In genomic region chr16:35159991-35160390, GRCm38 (mm10) we compare ENCODE assay signal across 11 mouse cellular contexts. TPM values are rescaled to one million over a fixed set of nuclear protein-coding genes. Genes with fewer than 3 reads are reported as not detected.
DNase-seq lines count a peak whose midpoint lies in the region; ATAC-seq and TF ChIP-seq lines count a peak whose summit lies in the region.
"Had no signal": no experiment of that assay in that cellular context is flagged by ENCODE, and none has a peak within 500 bp of the region (broad histone marks: within the 10 kb centered on the region; RNA-seq: fewer than 3 reads in every experiment).

No protein-coding gene starts in this region.

- H3K4me1 ChIP-seq in hindbrain, embryonic 13.5 days (replicated peaks), result peaks cover 82% of the 10 kb centered on the region
- H3K4me1 ChIP-seq in hindbrain, embryonic 10.5 days (replicated peaks), result peaks cover 68% of the 10 kb centered on the region
- H3K4me1 ChIP-seq in cortical plate, adult 2 months (ENCODE audit: control insufficient read depth, insufficient read depth, low read length), result peaks cover 15% of the 10 kb centered on the region
- H3K4me1 ChIP-seq in forebrain, embryonic 16.5 days (replicated peaks; ENCODE audit: control insufficient read depth, insufficient read depth, low read length), result peaks cover 65% of the 10 kb centered on the region
- peaks cover 45% of the 10 kb centered on the region for H3K4me1 ChIP-seq in midbrain, postnatal 0 days (ENCODE audit: insufficient read depth, low read length)

- TF ChIP-seq CTCF in cortical plate, adult 2 months (IDR thresholded peaks at IDR 0.05; ENCODE audit: extremely low read depth, insufficient read depth, low read length), result no peak
- TF ChIP-seq CTCF in midbrain, postnatal 0 days (IDR thresholded peaks at IDR 0.05), result no peak

- no peak for DNase-seq in hindbrain, embryonic 10.5 days (ENCODE audit: low spot score)
- DNase-seq in midbrain, postnatal 0 days (ENCODE audit: low spot score), result peak; percentile 78
- no peak for DNase-seq in embryo, embryonic 10.5 days (ENCODE audit: low spot score)
- no peak for DNase-seq in cerebellum, adult 9-11 months
- DNase-seq: heart, postnatal 10 days had no signal

- ATAC-seq in hindbrain, embryonic 13.5 days (ENCODE audit: low FRiP score), result no peak
- ATAC-seq in forebrain, embryonic 16.5 days, result peak; percentile 67
- 0 out of 2 replicates have a peak, but pooled peaks have one; percentile 20 for ATAC-seq in midbrain, postnatal 0 days (ENCODE audit: low FRiP score)

- TF ChIP-seq POLR2A in cortical plate, adult 2 months (IDR thresholded peaks at IDR 0.05; ENCODE audit: extremely low read depth, insufficient read depth, low read length), result no peak

- H3K27me3 ChIP-seq in hindbrain, embryonic 13.5 days, result peaks cover 18% of the 10 kb centered on the region
- peaks cover 40% of the 10 kb centered on the region for H3K27me3 ChIP-seq in hindbrain, embryonic 10.5 days (ENCODE audit: insufficient read depth, poor library complexity, severe bottlenecking)
- 0 out of 2 replicates have a peak, but pooled peaks cover 3% of the 10 kb centered on the region for H3K27me3 ChIP-seq in forebrain, embryonic 16.5 days (replicated peaks; ENCODE audit: control insufficient read depth, insufficient read depth, low read length)
- H3K27me3 ChIP-seq in midbrain, postnatal 0 days (ENCODE audit: insufficient read depth, low read length), result no peaks in the 10 kb centered on the region

- peaks cover 3% of the 10 kb centered on the region; the same call in 1 of the 2 replicates for H3K36me3 ChIP-seq in hindbrain, embryonic 13.5 days
- no peaks in the 10 kb centered on the region for H3K36me3 ChIP-seq in hindbrain, embryonic 10.5 days
- H3K36me3 ChIP-seq in forebrain, embryonic 16.5 days (ENCODE audit: control insufficient read depth, insufficient read depth), result no peaks in the 10 kb centered on the region
- no peaks in the 10 kb centered on the region for H3K36me3 ChIP-seq in midbrain, postnatal 0 days (ENCODE audit: insufficient read depth, low read length)
- H3K36me3 ChIP-seq: lung, embryonic 15.5 days had no signal

- peak overlapping the region; percentile 17 for H3K4me3 ChIP-seq in hindbrain, embryonic 13.5 days
- H3K4me3 ChIP-seq in hindbrain, embryonic 10.5 days, result no peak overlapping the region
- H3K4me3 ChIP-seq in cortical plate, adult 2 months (ENCODE audit: insufficient read depth, low read length), result peak overlapping the region; percentile 72
- peak overlapping the region; percentile 33 for H3K4me3 ChIP-seq in forebrain, embryonic 16.5 days (replicated peaks; ENCODE audit: low read length)
- H3K4me3 ChIP-seq in midbrain, postnatal 0 days (ENCODE audit: low read depth, low read length), result peak overlapping the region; percentile 14; the same call in 1 of the 2 replicates
- H3K4me3 ChIP-seq: lung, embryonic 15.5 days; myocyte had no signal

- peak overlapping the region; percentile 79 for H3K4me2 ChIP-seq in hindbrain, embryonic 13.5 days
- peak overlapping the region; percentile 82 for H3K4me2 ChIP-seq in forebrain, embryonic 16.5 days (ENCODE audit: low read length)
- H3K4me2 ChIP-seq in midbrain, postnatal 0 days (ENCODE audit: low read depth, low read length, poor library complexity, severe bottlenecking), result peak overlapping the region; percentile 81
- H3K4me2 ChIP-seq: lung, embryonic 15.5 days had no signal

- H3K27ac ChIP-seq in hindbrain, embryonic 13.5 days, result no peak overlapping the region
- no peak overlapping the region for H3K27ac ChIP-seq in hindbrain, embryonic 10.5 days
- H3K27ac ChIP-seq in cortical plate, adult 2 months (ENCODE audit: insufficient read depth, low read length), result peak overlapping the region; percentile 68; the same call in 1 of the 2 replicates
- peak overlapping the region; percentile 64 for H3K27ac ChIP-seq in forebrain, embryonic 16.5 days (ENCODE audit: low read length)
- no peak overlapping the region for H3K27ac ChIP-seq in midbrain, postnatal 0 days (ENCODE audit: low read depth, low read length)
- H3K27ac ChIP-seq: kidney, postnatal 0 days; lung, embryonic 15.5 days had no signal

- H3K9me3 ChIP-seq in hindbrain, embryonic 13.5 days, result no peaks in the 10 kb centered on the region
- no peaks in the 10 kb centered on the region for H3K9me3 ChIP-seq in hindbrain, embryonic 10.5 days
- no peaks in the 10 kb centered on the region for H3K9me3 ChIP-seq in forebrain, embryonic 16.5 days (ENCODE audit: control insufficient read depth, low read length)
- H3K9me3 ChIP-seq in midbrain, postnatal 0 days (ENCODE audit: low read length), result no peaks in the 10 kb centered on the region
- H3K9me3 ChIP-seq: lung, embryonic 15.5 days had no signal

- H3K9ac ChIP-seq in hindbrain, embryonic 13.5 days, result 0 out of 2 replicates have a peak overlapping the region, but pooled peaks have one; percentile 8
- peak overlapping the region; percentile 36; the same call in 1 of the 2 replicates for H3K9ac ChIP-seq in forebrain, embryonic 16.5 days (replicated peaks; ENCODE audit: low read depth, low read length)
- no peak overlapping the region for H3K9ac ChIP-seq in midbrain, postnatal 0 days (replicated peaks; ENCODE audit: low read length, poor library complexity, severe bottlenecking)
- H3K9ac ChIP-seq: lung, embryonic 15.5 days had no signal

- WGBS in hindbrain, embryonic 13.5 days, result 55% methylated on average over 4 of the region's 4 CpGs
- 78% methylated on average over 4 of the region's 4 CpGs for WGBS in hindbrain, embryonic 10.5 days
- WGBS in forebrain, embryonic 16.5 days, result 46% methylated on average over 4 of the region's 4 CpGs
- 49% methylated on average over 4 of the region's 4 CpGs for WGBS in midbrain, postnatal 0 days

RNA-seq across cellular contexts. Expression of gene Adcy5, which starts 5.3 kb away (rescaled TPM):
- polyA plus RNA-seq in hindbrain, embryonic 13.5 days (2015; fragmentation: Nextera tagmentation; extraction: Ambion mirVana), result 5.0 and 5.6 TPM in 2 replicates
- polyA plus RNA-seq in hindbrain, embryonic 10.5 days (2016; fragmentation: Nextera tagmentation; extraction: Ambion mirVana), result 0.80 and 1.9 TPM in 2 replicates
- polyA plus RNA-seq in cortical plate, adult 2 months (2012; rRNA removed), result 52.6 and 93.4 TPM in 2 replicates
- 5.8 and 6.8 TPM in 2 replicates for polyA plus RNA-seq in forebrain, embryonic 16.5 days (2015; fragmentation: Nextera tagmentation; extraction: Ambion mirVana)
- total RNA-seq in midbrain, postnatal 0 days (2014; rRNA removed), result 73.9 and 77.3 TPM in 2 replicates
- 6.9 and 7.5 TPM in 2 replicates for polyA plus RNA-seq in midbrain, postnatal 0 days (2015; fragmentation: Nextera tagmentation; extraction: Ambion mirVana)
- polyA plus RNA-seq: myocyte had no signal

Comparison
In these comparisons a context has a peak if more than half of its experiments do, and no peak if none do; other contexts are left out.
1. H3K27ac ChIP-seq: peak in cortical plate, adult 2 months (single experiment) and forebrain, embryonic 16.5 days (single experiment); none in hindbrain, embryonic 13.5 days (single experiment), hindbrain, embryonic 10.5 days (single experiment) and midbrain, postnatal 0 days (single experiment).
2. Peak in every context shown above with its lines, with median percentiles within 50 percentile points of each other: H3K4me2 ChIP-seq.